Mouse (Mus musculus) left cerebral cortex, adult 2 months (tissue): ENCODE measurements around the gene Evi5. TPM values are rescaled to one million over a fixed set of nuclear protein-coding genes. Genes with fewer than 3 reads are reported as not detected.
A peak's percentile ranks its signal among the peaks of the same experiment; 100 is the strongest.

Source experiments
- DNase-seq, 2 experiments: peaks; one replicate each; pipeline ENCODE4 v3.0.0; 2021 to 2022; ENCODE audit warnings: low spot score in 2 of 2, mixed read lengths in 1 of 2; ENCODE audit errors: extremely low spot score in 1 of 2
- H3K27ac ChIP-seq: fragments of 200-600 bp; 2 replicates; pipeline ENCODE4 v1.8.1; 2022
- H3K4me3 ChIP-seq: fragments of 200-600 bp; 2 replicates; pipeline ENCODE4 v1.8.1; 2022
- CTCF ChIP-seq: fragments of 200-600 bp; IDR thresholded peaks from 2 replicates; pipeline ENCODE4 v1.8.1; 2022; ENCODE audit warnings: antibody characterized with exemption, mild to moderate bottlenecking, moderate library complexity
- intact Hi-C: fragments of 180-260 bp; cut with DNase I; formaldehyde crosslinking; loops from one replicate; pipeline ENCODE4 v1.15.1; 2025
- long read RNA-seq, 2 experiments: library from polyadenylated mRNA; stranded (forward); transcript quantifications; one replicate each; pipeline ENCODE4 v2.0.0; 2021; ENCODE audit warnings: borderline mapping rate in 2 of 2
- total RNA-seq, 2 experiments: library from RNA; stranded (reverse); gene quantifications; 2 replicates each; pipeline ENCODE4 v1.2.3; 2021

Gene Evi5
- total RNA-seq, result 10 to 100 TPM; 85.7 to 88.7 TPM
- long read RNA-seq, experiment 1, partial matches to known transcripts, result 1 of 32 reads
- long read RNA-seq, experiment 1, other reads (novel, unspliced or antisense), result 31 of 32 reads
- long read RNA-seq, experiment 2, partial matches to known transcripts, result 2 of 29 reads
- long read RNA-seq, experiment 2, other reads (novel, unspliced or antisense), result 27 of 29 reads

- no peak for TF ChIP-seq CTCF
- intact Hi-C loops, result loop anchor here (2.0 kb wide), 1 partner anchor 20 kb away; no protein-coding TSS in a partner anchor
- Histone ChIP-seq H3K27ac (peak within 1 kb of the TSS; percentile 69), H3K4me3 (peak within 1 kb of the TSS; percentile 43)
- no peak for DNase-seq
These were observed at the start of gene Evi5 for GRCm38 (mm10) chr5:107874561-107875260. Evi5 (minus strand) TSS chr5:107875107.

- DNase-seq, result no peak
- no peak overlapping the region for H3K27ac ChIP-seq
- TF ChIP-seq CTCF, result no peak
- H3K4me3 ChIP-seq, result no peak overlapping the region
- intact Hi-C loops, result loop anchor here (5.0 kb wide), 1 partner anchor 108 kb away; no protein-coding TSS in a partner anchor
These were observed 49.7 kb upstream of the Evi5 start for GRCm38 (mm10) chr5:107924564-107924963.

- no peak overlapping the region for H3K27ac ChIP-seq
- intact Hi-C loops, result loop anchor here (5.0 kb wide), 1 partner anchor 109 kb away; no protein-coding TSS in a partner anchor
- no peak overlapping the region for H3K4me3 ChIP-seq
- no peak for DNase-seq
- TF ChIP-seq CTCF, result no peak
These were observed 47.9 kb upstream of the Evi5 start for GRCm38 (mm10) chr5:107922836-107923235.

GRCm38 (mm10) chr5:107921400-107922252 is 46.7 kb upstream of the Evi5 start:
- Histone ChIP-seq H3K4me3 (no peak overlapping the region), H3K27ac (no peak overlapping the region)
- intact Hi-C loops, result loop anchor here (1.0 to 5.0 kb wide), 3 partner anchors 66 to 111 kb away; partner anchors contain the start of gene Fam69a
- peak in 1 of 2 experiments; percentile 27 for DNase-seq
- peak; percentile 92 for TF ChIP-seq CTCF

GRCm38 (mm10) chr5:107915280-107915679 is 40.4 kb upstream of the Evi5 start:
- intact Hi-C loops, result no loop called here
- TF ChIP-seq CTCF, result no peak
- no peak overlapping the region for H3K27ac ChIP-seq

GRCm38 (mm10) chr5:107911012-107911411 is 36.1 kb upstream of the Evi5 start:
- Histone ChIP-seq H3K27ac (no peak overlapping the region), H3K4me3 (no peak overlapping the region)
- no peak for DNase-seq
- intact Hi-C loops, result no loop called here
- TF ChIP-seq CTCF, result no peak

More at GRCm38 (mm10) chr5:107915280-107915679, 40.4 kb upstream of the Evi5 start:
- no peak overlapping the region for H3K4me3 ChIP-seq
- DNase-seq, result no peak

- intact Hi-C loops, result no loop called here
- no peak for DNase-seq
- H3K27ac ChIP-seq, result no peak overlapping the region
- TF ChIP-seq CTCF, result no peak
- H3K4me3 ChIP-seq, result no peak overlapping the region
These were observed 35.2 kb upstream of the Evi5 start for GRCm38 (mm10) chr5:107910084-107910616.

- intact Hi-C loops, result loop anchor here (5.0 to 10.0 kb wide), 2 partner anchors 178 to 355 kb away; partner anchors contain the start of gene Dr1
- no peak overlapping the region for H3K4me3 ChIP-seq
- H3K27ac ChIP-seq, result no peak overlapping the region
- no peak for TF ChIP-seq CTCF
- no peak for DNase-seq
These were observed 34.8 kb upstream of the Evi5 start for GRCm38 (mm10) chr5:107909668-107910067.

- Histone ChIP-seq H3K4me3 (no peak overlapping the region), H3K27ac (no peak overlapping the region)
- intact Hi-C loops, result loop anchor here (5.0 to 10.0 kb wide), 2 partner anchors 179 to 356 kb away; partner anchors contain the start of gene Dr1
- no peak for TF ChIP-seq CTCF
- no peak for DNase-seq
These were observed 33.7 kb upstream of the Evi5 start for GRCm38 (mm10) chr5:107908514-107909110.

GRCm38 (mm10) chr5:107904325-107904724 is 29.4 kb upstream of the Evi5 start:
- Histone ChIP-seq H3K4me3 (no peak overlapping the region), H3K27ac (no peak overlapping the region)
- intact Hi-C loops, result loop anchor here (10.0 kb wide), 1 partner anchor 360 kb away; the partner anchor contains the start of gene Dr1
- DNase-seq, result no peak
- TF ChIP-seq CTCF, result no peak

GRCm38 (mm10) chr5:107901014-107901615 is 26.2 kb upstream of the Evi5 start:
- no peak for TF ChIP-seq CTCF
- Histone ChIP-seq H3K4me3 (peak overlapping the region; percentile 81), H3K27ac (peak overlapping the region; percentile 88)
- no peak for DNase-seq
- intact Hi-C loops, result loop anchor here (10.0 kb wide), 1 partner anchor 364 kb away; the partner anchor contains the start of gene Dr1
